Mouse (Mus musculus): ENCODE data around the gene Akain1. TPM values are rescaled to one million over a fixed set of nuclear protein-coding genes. Genes with fewer than 3 reads are reported as not detected.

Akain1 gene
- total RNA-seq, 4 experiments from 2014 or later: 14.6 to 17.5 (median 16.6) TPM

GRCm38 (mm10) chr17:69479261-69479660, 40.1 kb downstream of the Akain1 start:
- DNase-seq (ENCODE audit: low spot score in 2 of 2): no peak

GRCm38 (mm10) chr17:69487116-69487515, 48.0 kb downstream of the Akain1 start:
- DNase-seq (ENCODE audit: low spot score in 2 of 2): no peak

GRCm38 (mm10) chr17:69487884-69488283, 48.8 kb downstream of the Akain1 start:
- DNase-seq (ENCODE audit: low spot score in 2 of 2): no peak

GRCm38 (mm10) chr17:69488826-69489225, 49.7 kb downstream of the Akain1 start:
- no peak for DNase-seq (ENCODE audit: low spot score in 2 of 2)

GRCm38 (mm10) chr17:69492368-69492767, 53.2 kb downstream of the Akain1 start:
- DNase-seq (ENCODE audit: low spot score in 2 of 2): peak; percentile 27 to 36

GRCm38 (mm10) chr17:69495531-69495930, 56.4 kb downstream of the Akain1 start:
- DNase-seq (ENCODE audit: low spot score in 2 of 2): no peak

GRCm38 (mm10) chr17:69496125-69496524, 57.0 kb downstream of the Akain1 start:
- DNase-seq (ENCODE audit: low spot score in 2 of 2): no peak

- no peak for DNase-seq (ENCODE audit: low spot score in 2 of 2)
Observed at GRCm38 (mm10) chr17:69497315-69497714, 58.2 kb downstream of the Akain1 start.

- DNase-seq (ENCODE audit: low spot score in 2 of 2): no peak
Observed at GRCm38 (mm10) chr17:69498913-69499312, 59.8 kb downstream of the Akain1 start.

- no peak for DNase-seq (ENCODE audit: low spot score in 2 of 2)
Observed at GRCm38 (mm10) chr17:69499441-69499840, 60.3 kb downstream of the Akain1 start.

- no peak for DNase-seq (ENCODE audit: low spot score in 2 of 2)
Observed at GRCm38 (mm10) chr17:69506070-69506469, 66.9 kb downstream of the Akain1 start.

- DNase-seq (ENCODE audit: low spot score in 2 of 2): no peak
Observed at GRCm38 (mm10) chr17:69516344-69516907, 77.3 kb downstream of the Akain1 start.

GRCm38 (mm10) chr17:69531472-69531871, 92.3 kb downstream of the Akain1 start:
- no peak for DNase-seq (ENCODE audit: low spot score in 2 of 2)

Other genes starting within 250 kb of the Akain1 start
- gene Zbtb14, start 56.3 kb upstream of the Akain1 start, total RNA-seq (2022): 10 to 100 TPM; 20.9 to 24.4 (median 22.4) TPM